Mouse (Mus musculus) megakaryocyte, embryonic 14.5 days (primary cell): ENCODE data around the gene Ttc34.

ENCODE experiments used
- FLI1 ChIP-seq: IDR thresholded peaks from 2 replicates; pipeline ENCODE4 v1.6.1; 2012; ENCODE audit warnings: low read length, inconsistent platforms, mixed read lengths
- GATA1 ChIP-seq: IDR thresholded peaks from 3 replicates; pipeline ENCODE4 v1.6.1; 2012; ENCODE audit warnings: mixed read lengths, low read length, inconsistent platforms, borderline replicate concordance

DNA sequence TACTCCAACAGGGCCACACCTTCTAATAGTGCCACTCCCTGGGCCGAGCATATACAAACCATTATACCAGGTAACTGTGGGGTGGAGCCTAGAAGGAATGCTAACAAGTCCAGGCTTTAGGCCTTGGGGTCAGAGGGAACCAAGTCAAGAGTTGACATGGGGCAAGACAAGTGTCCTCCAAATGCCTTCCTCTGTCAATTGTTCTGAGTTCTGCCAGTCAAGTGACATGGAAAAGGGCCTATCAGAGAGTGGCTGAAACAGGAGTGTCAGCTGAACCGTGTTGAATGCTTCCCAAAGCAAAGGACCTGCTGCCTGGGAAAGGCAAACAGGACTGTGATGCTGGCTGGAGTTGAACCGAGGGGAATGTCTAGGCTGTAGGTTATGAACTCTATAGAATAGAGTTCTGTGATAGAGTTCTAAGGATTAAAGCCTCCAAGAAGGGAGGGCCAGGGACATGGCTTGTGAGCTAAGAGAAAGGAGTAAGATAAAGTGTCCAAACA, 26.2 kb downstream of the Ttc34 start:
- TF ChIP-seq FLI1 (no peak), GATA1 (no peak)
